Mouse (Mus musculus): Measurements from ENCODE around the gene Plekha5. TPM values are rescaled to one million over a fixed set of nuclear protein-coding genes. Genes with fewer than 3 reads are reported as not detected.
"Not testable (repeated sequence)": the region's sequence is repeated elsewhere in the genome, so short reads cannot be mapped to it uniquely, and the experiment has no call there.

The Plekha5 gene
- polyA plus RNA-seq, 1 experiment from 2014 or later: 42.0 TPM

DNA sequence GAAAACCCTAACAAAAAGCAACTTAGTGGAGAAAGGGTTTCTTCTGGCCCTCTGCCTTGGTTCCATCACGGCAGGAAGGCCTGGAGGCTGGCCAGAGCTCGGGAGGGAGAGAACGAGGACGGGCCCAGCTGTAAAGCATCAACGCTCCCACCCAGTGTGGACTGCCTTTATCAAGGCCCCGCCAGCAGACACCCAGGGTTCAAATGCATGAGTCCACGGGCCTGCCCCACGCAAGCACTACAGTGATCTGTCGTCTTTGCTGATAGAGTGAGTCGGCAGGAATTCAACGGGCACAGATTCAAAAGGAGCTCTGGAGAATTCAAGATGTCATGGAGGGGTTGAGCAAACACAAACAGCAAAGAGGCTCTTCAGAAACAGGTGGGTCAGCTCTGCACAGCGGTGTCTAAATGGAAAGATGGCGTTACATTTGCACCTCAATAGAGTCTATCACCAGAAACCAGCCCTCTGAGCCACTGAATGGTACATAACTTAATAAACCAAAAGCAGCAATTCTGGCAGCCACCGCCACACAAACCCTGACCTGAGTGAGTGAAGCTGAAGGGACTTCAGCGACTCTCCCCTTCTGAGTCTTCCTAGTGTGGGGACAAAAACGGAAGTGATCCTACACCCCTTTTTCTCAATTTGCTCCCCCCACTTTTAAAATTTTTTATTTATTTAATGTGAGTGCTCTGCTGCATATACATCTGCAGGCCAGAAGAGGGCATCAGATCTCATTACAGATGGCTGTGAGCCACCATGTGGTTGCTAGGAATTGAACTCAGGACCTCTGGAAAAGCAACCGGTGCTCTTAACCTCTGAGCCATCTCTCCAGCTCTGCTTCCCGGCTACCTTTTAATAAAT is 153.3 kb downstream of the Plekha5 start:
- Histone ChIP-seq H3K4me3 (no peak overlapping the region), H3K27me3 (replicated peaks; ENCODE audit: low read depth, poor library complexity, severe bottlenecking) (no peaks in the 10 kb centered on the region), H3K27ac (replicated peaks) (no peak overlapping the region), H3K4me1 (no peaks in the 10 kb centered on the region), H3K36me3 (replicated peaks) (peaks cover 77% of the 10 kb centered on the region), H3K9me3 (no peaks in the 10 kb centered on the region)
- no peak for DNase-seq (ENCODE audit: low spot score)
- 90% methylated on average over 18 of the region's 18 CpGs for WGBS

DNA sequence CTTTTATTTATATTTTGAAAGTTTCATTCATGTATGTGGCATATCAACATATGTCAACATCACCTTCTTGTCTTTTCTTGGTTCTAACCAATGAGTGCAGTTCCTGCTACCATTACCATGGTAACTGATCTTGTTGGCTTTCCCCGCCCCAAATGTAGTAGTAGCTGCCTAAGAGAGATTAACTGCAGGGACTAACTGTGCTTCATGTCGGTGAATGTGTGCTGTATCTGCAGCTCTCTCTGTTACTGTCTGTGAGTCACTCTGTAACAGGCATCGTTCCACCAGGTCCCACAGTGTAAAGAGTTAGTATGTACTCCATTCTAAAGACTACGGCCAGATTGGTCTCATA is 153.9 kb downstream of the Plekha5 start:
- DNase-seq (ENCODE audit: low spot score): no peak
- Histone ChIP-seq H3K4me3 (no peak overlapping the region), H3K4me1 (no peaks in the 10 kb centered on the region), H3K36me3 (replicated peaks) (peaks cover 75% of the 10 kb centered on the region), H3K9me3 (no peaks in the 10 kb centered on the region), H3K27me3 (replicated peaks; ENCODE audit: low read depth, poor library complexity, severe bottlenecking) (no peaks in the 10 kb centered on the region), H3K27ac (replicated peaks) (no peak overlapping the region)
- 94% methylated on average over 4 of the region's 4 CpGs for WGBS

GRCm38 (mm10) chr6:140578985-140579384 is 155.1 kb downstream of the Plekha5 start:
- not testable (repeated sequence) for DNase-seq (ENCODE audit: low spot score)

DNA sequence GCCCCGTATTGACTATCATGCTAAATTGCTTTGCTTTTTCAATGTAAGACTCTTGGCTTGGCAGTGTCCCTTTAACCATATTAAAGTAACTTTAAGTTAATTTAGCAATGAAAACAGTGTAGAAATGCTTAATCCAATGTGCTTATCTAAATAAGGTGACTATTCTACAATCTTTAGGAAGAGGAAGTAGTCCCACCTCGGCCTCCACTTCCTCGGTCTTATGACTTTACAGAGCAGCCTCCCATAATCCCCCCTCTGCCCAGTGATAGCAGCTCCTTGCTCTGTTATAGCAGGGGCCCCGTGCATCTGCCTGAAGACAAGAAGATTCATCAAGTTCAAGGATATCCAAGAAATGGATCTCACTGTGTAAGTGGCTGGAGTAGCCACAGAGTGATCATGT is 156.3 kb downstream of the Plekha5 start:
- Histone ChIP-seq H3K4me3 (no peak overlapping the region), H3K4me1 (no peaks in the 10 kb centered on the region), H3K27me3 (replicated peaks; ENCODE audit: low read depth, poor library complexity, severe bottlenecking) (no peaks in the 10 kb centered on the region), H3K36me3 (replicated peaks) (peaks cover 70% of the 10 kb centered on the region), H3K9me3 (no peaks in the 10 kb centered on the region), H3K27ac (replicated peaks) (no peak overlapping the region)
- WGBS: 93% methylated on average over 4 of the region's 4 CpGs
- DNase-seq (ENCODE audit: low spot score): no peak

More at GRCm38 (mm10) chr6:140578985-140579384, 155.1 kb downstream of the Plekha5 start:
- H3K27ac ChIP-seq (replicated peaks); H3K4me1 ChIP-seq; H3K27me3 ChIP-seq (replicated peaks; ENCODE audit: low read depth, poor library complexity, severe bottlenecking); H3K9me3 ChIP-seq; H3K4me3 ChIP-seq: not testable (repeated sequence)
- peaks cover 74% of the 10 kb centered on the region for H3K36me3 ChIP-seq (replicated peaks)

GRCm38 (mm10) chr6:140586714-140587259 is 162.9 kb downstream of the Plekha5 start:
- no peaks in the 10 kb centered on the region for H3K9me3 ChIP-seq
- no peaks in the 10 kb centered on the region for H3K27me3 ChIP-seq (replicated peaks; ENCODE audit: low read depth, poor library complexity, severe bottlenecking)
- no peaks in the 10 kb centered on the region for H3K4me1 ChIP-seq
- no peak overlapping the region for H3K27ac ChIP-seq (replicated peaks)
- no peak overlapping the region for H3K4me3 ChIP-seq
- WGBS: 88% methylated on average over 8 of the region's 8 CpGs
- no peak for DNase-seq (ENCODE audit: low spot score)
- H3K36me3 ChIP-seq (replicated peaks): peaks cover 87% of the 10 kb centered on the region

- peaks cover 98% of the 10 kb centered on the region for H3K36me3 ChIP-seq (replicated peaks)
- no peak for DNase-seq (ENCODE audit: low spot score)
- no peaks in the 10 kb centered on the region for H3K27me3 ChIP-seq (replicated peaks; ENCODE audit: low read depth, poor library complexity, severe bottlenecking)
Observed at GRCm38 (mm10) chr6:140591331-140591730, 167.5 kb downstream of the Plekha5 start.

GRCm38 (mm10) chr6:140592713-140593112 is 168.9 kb downstream of the Plekha5 start:
- H3K4me3 ChIP-seq: no peak overlapping the region
- no peaks in the 10 kb centered on the region for H3K27me3 ChIP-seq (replicated peaks; ENCODE audit: low read depth, poor library complexity, severe bottlenecking)
- H3K27ac ChIP-seq (replicated peaks): 0 out of 2 replicates have a peak overlapping the region, but pooled peaks have one; percentile 12
- H3K4me1 ChIP-seq: peaks cover 3% of the 10 kb centered on the region; the same call in 1 of the 2 replicates
- WGBS: 93% methylated on average over 8 of the region's 8 CpGs
- DNase-seq (ENCODE audit: low spot score): no peak
- peaks cover 98% of the 10 kb centered on the region for H3K36me3 ChIP-seq (replicated peaks)
- H3K9me3 ChIP-seq: no peaks in the 10 kb centered on the region

More at GRCm38 (mm10) chr6:140591331-140591730, 167.5 kb downstream of the Plekha5 start:
- Histone ChIP-seq H3K27ac (replicated peaks) (no peak overlapping the region), H3K4me3 (no peak overlapping the region), H3K9me3 (no peaks in the 10 kb centered on the region), H3K4me1 (no peaks in the 10 kb centered on the region)
- WGBS: 82% methylated on average over 5 of the region's 5 CpGs

DNA sequence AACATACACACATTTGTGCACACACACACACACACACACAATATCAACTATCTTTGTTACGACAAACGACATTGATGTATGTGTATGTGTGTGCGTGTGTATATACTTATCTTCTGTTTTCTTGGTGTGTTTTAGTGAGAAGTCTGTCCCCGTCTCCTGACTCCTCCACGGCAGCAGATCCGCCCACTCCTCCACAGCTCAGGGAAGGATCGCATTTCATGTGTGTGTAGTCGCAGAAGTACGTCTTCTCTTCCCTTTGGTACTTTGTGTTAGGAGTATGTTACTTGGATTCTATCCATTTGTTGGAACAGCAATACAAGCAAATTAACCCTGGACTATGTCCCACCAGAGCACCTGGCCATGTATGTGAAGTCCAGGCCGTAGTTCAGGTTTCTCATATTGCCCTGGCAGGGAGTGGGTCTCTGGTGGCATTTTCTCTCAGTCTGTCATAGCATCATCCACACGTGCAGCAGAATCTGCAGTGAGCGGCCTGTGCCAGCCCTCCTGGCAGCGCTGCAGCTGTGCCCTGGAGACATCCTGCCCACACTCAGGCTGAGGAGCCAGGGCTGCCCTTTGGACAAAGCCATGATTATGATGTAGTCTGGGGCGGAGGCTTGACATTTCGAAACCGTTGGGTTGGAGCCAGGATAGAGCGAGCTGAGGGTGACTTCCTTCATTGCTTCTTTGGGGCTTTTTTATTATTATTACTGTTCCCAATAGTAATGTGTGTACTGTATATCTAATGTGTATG is 169.7 kb downstream of the Plekha5 start:
- Histone ChIP-seq H3K4me3 (no peak overlapping the region), H3K9me3 (no peaks in the 10 kb centered on the region), H3K27me3 (replicated peaks; ENCODE audit: low read depth, poor library complexity, severe bottlenecking) (no peaks in the 10 kb centered on the region), H3K27ac (replicated peaks) (no peak overlapping the region), H3K36me3 (replicated peaks) (peaks cover 98% of the 10 kb centered on the region), H3K4me1 (peaks cover 3% of the 10 kb centered on the region; the same call in 1 of the 2 replicates)
- no peak for DNase-seq (ENCODE audit: low spot score)
- WGBS: 84% methylated on average over 17 of the region's 17 CpGs

DNA sequence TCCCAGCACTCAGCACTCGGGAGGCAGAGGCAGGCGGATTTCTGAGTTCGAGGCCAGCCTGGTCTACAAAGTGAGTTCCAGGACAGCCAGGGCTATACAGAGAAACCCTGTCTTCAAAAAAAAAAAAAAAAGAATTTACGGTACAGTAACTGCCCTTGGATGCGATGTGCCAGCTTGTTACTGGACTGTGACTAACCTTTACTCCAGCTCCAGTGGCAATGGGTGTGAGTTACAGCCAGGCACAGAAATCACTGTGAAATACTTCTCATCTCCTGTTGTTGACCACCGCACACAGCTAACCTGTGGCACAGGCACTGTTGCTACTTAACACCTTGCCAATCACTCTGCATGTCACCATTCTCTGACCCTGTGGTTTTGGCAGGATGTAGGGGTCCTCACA is 171.7 kb downstream of the Plekha5 start:
- not testable (repeated sequence) for DNase-seq (ENCODE audit: low spot score); H3K27me3 ChIP-seq (replicated peaks; ENCODE audit: low read depth, poor library complexity, severe bottlenecking); H3K27ac ChIP-seq (replicated peaks); H3K4me3 ChIP-seq; H3K4me1 ChIP-seq; H3K9me3 ChIP-seq
- peaks cover 89% of the 10 kb centered on the region for H3K36me3 ChIP-seq (replicated peaks)
- WGBS: 92% methylated on average over 6 of the region's 6 CpGs

DNA sequence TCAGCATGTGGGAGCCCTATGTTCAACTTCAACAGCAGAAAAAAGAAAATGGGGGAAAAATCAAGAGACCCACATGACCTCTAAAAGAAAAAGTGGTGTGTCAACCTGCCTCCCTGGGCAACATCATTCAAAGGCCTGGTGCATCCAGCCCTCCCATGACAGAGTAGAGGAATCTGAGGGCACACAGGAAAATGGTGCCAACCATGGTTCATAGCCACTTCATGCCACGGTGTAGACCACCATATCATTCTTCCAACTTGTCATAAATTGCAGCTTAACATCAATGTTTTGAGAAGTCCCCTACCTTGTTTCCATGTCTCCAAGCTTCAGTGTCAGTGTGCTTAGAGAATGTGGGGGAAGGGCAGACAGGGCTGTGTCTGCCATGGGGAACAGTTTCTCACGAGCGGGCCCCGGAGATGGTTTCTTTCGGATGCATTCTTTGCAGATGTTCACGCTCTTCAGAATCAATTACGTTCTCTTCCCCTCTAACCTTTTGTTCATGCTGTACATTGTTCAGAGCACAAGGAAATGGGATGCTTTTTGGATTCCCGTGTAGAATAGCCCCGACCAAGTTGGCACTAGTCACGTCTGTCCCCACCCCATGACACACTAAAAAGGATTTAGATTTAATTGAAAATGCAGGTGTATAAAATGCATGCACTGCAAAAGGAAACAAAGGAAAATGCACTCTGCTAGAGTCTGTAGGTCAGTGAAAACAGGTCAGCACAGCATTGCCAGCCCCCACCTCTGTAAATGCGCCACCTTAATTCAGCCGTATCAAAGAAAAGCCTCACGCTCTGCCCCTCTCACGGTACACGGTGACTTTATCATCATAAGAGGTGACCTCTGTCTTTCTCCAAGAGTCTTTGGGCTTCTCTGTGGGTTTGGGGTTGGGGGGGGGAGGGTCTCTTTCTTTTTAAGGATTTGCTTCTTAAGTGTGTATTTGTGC is 173.8 kb downstream of the Plekha5 start:
- no peak overlapping the region for H3K27ac ChIP-seq (replicated peaks)
- no peaks in the 10 kb centered on the region for H3K27me3 ChIP-seq (replicated peaks; ENCODE audit: low read depth, poor library complexity, severe bottlenecking)
- WGBS: 86% methylated on average over 15 of the region's 15 CpGs
- peaks cover 6% of the 10 kb centered on the region for H3K4me1 ChIP-seq
- H3K9me3 ChIP-seq: no peaks in the 10 kb centered on the region
- no peak for DNase-seq (ENCODE audit: low spot score)
- no peak overlapping the region for H3K4me3 ChIP-seq
- H3K36me3 ChIP-seq (replicated peaks): peaks cover 75% of the 10 kb centered on the region

- H3K9me3 ChIP-seq: no peaks in the 10 kb centered on the region
- 91% methylated on average over 9 of the region's 9 CpGs for WGBS
- peaks cover 14% of the 10 kb centered on the region for H3K4me1 ChIP-seq
- H3K4me3 ChIP-seq: no peak overlapping the region
- no peaks in the 10 kb centered on the region for H3K27me3 ChIP-seq (replicated peaks; ENCODE audit: low read depth, poor library complexity, severe bottlenecking)
- H3K36me3 ChIP-seq (replicated peaks): peaks cover 67% of the 10 kb centered on the region
- no peak overlapping the region for H3K27ac ChIP-seq (replicated peaks)
- DNase-seq (ENCODE audit: low spot score): no peak
Observed at GRCm38 (mm10) chr6:140598516-140598915, 174.7 kb downstream of the Plekha5 start.

- Histone ChIP-seq H3K4me1 (peaks cover 20% of the 10 kb centered on the region), H3K36me3 (replicated peaks) (peaks cover 58% of the 10 kb centered on the region), H3K9me3 (no peaks in the 10 kb centered on the region), H3K27me3 (replicated peaks; ENCODE audit: low read depth, poor library complexity, severe bottlenecking) (no peaks in the 10 kb centered on the region), H3K27ac (replicated peaks) (no peak overlapping the region), H3K4me3 (no peak overlapping the region)
- DNase-seq (ENCODE audit: low spot score): no peak
- WGBS: 91% methylated on average over 5 of the region's 5 CpGs
Observed at GRCm38 (mm10) chr6:140599337-140599736, 175.5 kb downstream of the Plekha5 start.
